Comparison of ENCODE assay signal across 32 mouse cellular contexts in the genomic region with DNA sequence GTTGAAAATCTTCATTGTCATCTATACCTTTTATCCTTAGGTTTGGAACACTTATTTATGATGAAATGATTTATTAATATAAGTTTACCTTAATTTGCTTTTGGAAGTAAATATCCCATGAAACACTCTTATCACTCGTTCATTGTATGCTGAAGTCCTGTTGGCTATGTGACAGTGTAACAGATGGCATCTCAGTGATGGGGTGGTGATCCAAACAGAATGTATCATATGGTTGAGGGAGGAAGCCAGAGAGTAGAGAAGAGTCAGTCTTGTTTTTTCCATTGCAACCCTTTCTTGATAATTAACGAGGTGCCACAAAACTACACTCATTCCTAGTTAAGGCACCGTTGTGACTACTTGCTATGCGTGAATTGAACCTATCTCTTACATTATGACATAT.
DNase-seq lines count a peak whose midpoint lies in the region; ATAC-seq and TF ChIP-seq lines count a peak whose summit lies in the region.
"Had no signal": no experiment of that assay in that cellular context is flagged by ENCODE, and none has a peak within 500 bp of the region (broad histone marks: within the 10 kb centered on the region; RNA-seq: fewer than 3 reads in every experiment).

No protein-coding gene starts in this region.

- H3K4me2 ChIP-seq in midbrain, postnatal 0 days (ENCODE audit: low read depth, low read length, poor library complexity, severe bottlenecking) = no peak overlapping the region
- H3K4me2 ChIP-seq in midbrain, embryonic 13.5 days (replicated peaks) = no peak overlapping the region
- no peak overlapping the region for H3K4me2 ChIP-seq in intestine, embryonic 16.5 days (ENCODE audit: low read depth, low read length)
- H3K4me2 ChIP-seq: embryonic facial prominence, embryonic 12.5 days; intestine, embryonic 15.5 days; limb, embryonic 12.5 days; liver, embryonic 15.5 days; lung, embryonic 14.5 days; neural tube, embryonic 13.5 days had no signal

- H3K9ac ChIP-seq in midbrain, postnatal 0 days (replicated peaks; ENCODE audit: low read length, poor library complexity, severe bottlenecking) = no peak overlapping the region
- H3K9ac ChIP-seq in midbrain, embryonic 13.5 days (replicated peaks) = no peak overlapping the region
- no peak overlapping the region for H3K9ac ChIP-seq in intestine, embryonic 16.5 days (ENCODE audit: low read depth, low read length)
- H3K9ac ChIP-seq: embryonic facial prominence, embryonic 12.5 days; intestine, embryonic 15.5 days; limb, embryonic 12.5 days; liver, embryonic 15.5 days; lung, embryonic 14.5 days; neural tube, embryonic 13.5 days had no signal

- H3K36me3 ChIP-seq in midbrain, postnatal 0 days (ENCODE audit: insufficient read depth, low read length) = no peaks in the 10 kb centered on the region
- no peaks in the 10 kb centered on the region for H3K36me3 ChIP-seq in midbrain, embryonic 13.5 days
- H3K36me3 ChIP-seq in intestine, embryonic 16.5 days (ENCODE audit: control insufficient read depth, insufficient read depth, low read length) = no peaks in the 10 kb centered on the region
- H3K36me3 ChIP-seq: embryonic facial prominence, embryonic 12.5 days; intestine, embryonic 15.5 days; limb, embryonic 12.5 days; liver, embryonic 15.5 days; neural tube, embryonic 13.5 days had no signal

- ATAC-seq in midbrain, postnatal 0 days (ENCODE audit: low FRiP score) = no peak
- no peak for ATAC-seq in midbrain, embryonic 13.5 days
- ATAC-seq in intestine, embryonic 16.5 days = no peak
- ATAC-seq: CD4-positive, CD25-positive, alpha-beta regulatory T cell, adult 4 months; forebrain, embryonic 14.5 days; hindbrain, embryonic 16.5 days; intestine, embryonic 15.5 days; midbrain, embryonic 16.5 days had no signal

- TF ChIP-seq CTCF in midbrain, postnatal 0 days (IDR thresholded peaks at IDR 0.05) = no peak
- TF ChIP-seq CTCF in cerebellum, adult 2 months (IDR thresholded peaks at IDR 0.05; ENCODE audit: borderline replicate concordance, insufficient read depth, low read depth, low read length) = no peak

- TF ChIP-seq POLR2A in cerebellum, adult 2 months (IDR thresholded peaks at IDR 0.05; ENCODE audit: borderline replicate concordance, insufficient read depth, low read length) = no peak

- H3K4me3 ChIP-seq in midbrain, postnatal 0 days (ENCODE audit: low read depth, low read length) = no peak overlapping the region
- H3K4me3 ChIP-seq in midbrain, embryonic 13.5 days (replicated peaks) = no peak overlapping the region
- H3K4me3 ChIP-seq in cerebellum, adult 2 months (replicated peaks; ENCODE audit: insufficient read depth, low read depth, low read length) = no peak overlapping the region
- H3K4me3 ChIP-seq in intestine, embryonic 16.5 days (ENCODE audit: low read length) = no peak overlapping the region
- H3K4me3 ChIP-seq: embryonic facial prominence, embryonic 12.5 days; heart, adult 2 months; intestine, embryonic 15.5 days; limb, embryonic 12.5 days; liver, embryonic 15.5 days; myocyte; neural tube, embryonic 13.5 days had no signal

- no peaks in the 10 kb centered on the region for H3K4me1 ChIP-seq in midbrain, postnatal 0 days (ENCODE audit: insufficient read depth, low read length)
- no peaks in the 10 kb centered on the region for H3K4me1 ChIP-seq in midbrain, embryonic 13.5 days (replicated peaks)
- peaks cover 5% of the 10 kb centered on the region; the same call in 1 of the 2 replicates for H3K4me1 ChIP-seq in cerebellum, adult 2 months (ENCODE audit: control insufficient read depth, insufficient read depth, low read length)
- H3K4me1 ChIP-seq in intestine, embryonic 16.5 days (ENCODE audit: control insufficient read depth, insufficient read depth, low read length) = no peaks in the 10 kb centered on the region
- H3K4me1 ChIP-seq: embryonic facial prominence, embryonic 12.5 days; intestine, embryonic 15.5 days; limb, embryonic 12.5 days; liver, embryonic 15.5 days; neural tube, embryonic 13.5 days had no signal

- no peak overlapping the region for H3K27ac ChIP-seq in midbrain, postnatal 0 days (ENCODE audit: low read depth, low read length)
- no peak overlapping the region for H3K27ac ChIP-seq in midbrain, embryonic 13.5 days
- H3K27ac ChIP-seq in cerebellum, adult 2 months (ENCODE audit: insufficient read depth, low read length) = no peak overlapping the region; the same call in 1 of the 2 replicates
- H3K27ac ChIP-seq in intestine, embryonic 16.5 days (ENCODE audit: low read length) = no peak overlapping the region
- H3K27ac ChIP-seq: embryonic facial prominence, embryonic 12.5 days; heart, adult 2 months; intestine, embryonic 15.5 days; kidney, postnatal 0 days; limb, embryonic 12.5 days; liver, embryonic 15.5 days; neural tube, embryonic 13.5 days; stomach, postnatal 0 days had no signal

- no peaks in the 10 kb centered on the region for H3K27me3 ChIP-seq in midbrain, postnatal 0 days (ENCODE audit: insufficient read depth, low read length)
- H3K27me3 ChIP-seq in midbrain, embryonic 13.5 days = no peaks in the 10 kb centered on the region
- no peaks in the 10 kb centered on the region for H3K27me3 ChIP-seq in cerebellum, adult 2 months (ENCODE audit: control insufficient read depth, insufficient read depth, low read length)
- no peaks in the 10 kb centered on the region for H3K27me3 ChIP-seq in intestine, embryonic 16.5 days (replicated peaks; ENCODE audit: control insufficient read depth, insufficient read depth, low read length)
- H3K27me3 ChIP-seq: embryonic facial prominence, embryonic 12.5 days; intestine, embryonic 15.5 days; limb, embryonic 12.5 days; liver, embryonic 15.5 days; neural tube, embryonic 13.5 days had no signal

- H3K9me3 ChIP-seq in midbrain, postnatal 0 days (ENCODE audit: low read length) = no peaks in the 10 kb centered on the region
- H3K9me3 ChIP-seq in midbrain, embryonic 13.5 days = no peaks in the 10 kb centered on the region
- H3K9me3 ChIP-seq in intestine, embryonic 16.5 days (ENCODE audit: control insufficient read depth, low read length) = no peaks in the 10 kb centered on the region
- H3K9me3 ChIP-seq: embryonic facial prominence, embryonic 12.5 days; intestine, embryonic 15.5 days; limb, embryonic 12.5 days; liver, embryonic 15.5 days; neural tube, embryonic 13.5 days had no signal

- DNase-seq in midbrain, postnatal 0 days (ENCODE audit: low spot score) = peak; percentile 7
- peak; percentile 79 to 93 for DNase-seq in cerebellum, adult 2 months
- peak; percentile 82 to 91 for DNase-seq in cerebellum, postnatal 14 days
- no peak for DNase-seq in testis, postnatal 14 days (ENCODE audit: low spot score)
- no peak for DNase-seq in urinary bladder, adult 2 months (ENCODE audit: low spot score)
- DNase-seq: adrenal gland, postnatal 14 days; embryo, embryonic 11 days; gastrocnemius, postnatal 36 days; heart, adult 2 months; heart, postnatal 14 days; kidney, adult 8-10 months; kidney, postnatal 4 days; layer of hippocampus, adult 9-11 months; lung, embryonic 14.5 days; lung, postnatal 14 days; right cerebral cortex, postnatal 4 days; thymus, adult 2 months; thymus, postnatal 36 days had no signal

- 95% methylated on average over 4 of the region's 4 CpGs for WGBS in midbrain, postnatal 0 days
- whole genome bisulfite sequencing in midbrain, embryonic 13.5 days = 93% methylated on average over 4 of the region's 4 CpGs
- WGBS in cerebellum, adult 2 months = 9% methylated on average over 4 of the region's 4 CpGs
- 86% methylated on average over 4 of the region's 4 CpGs for WGBS in intestine, embryonic 16.5 days

Comparison
In these comparisons a context has a peak if more than half of its experiments do, and no peak if none do; other contexts are left out.
1. DNase-seq: peak in midbrain, postnatal 0 days (single experiment), cerebellum, adult 2 months (2 of 2) and cerebellum, postnatal 14 days (2 of 2); none in testis, postnatal 14 days (single experiment) and urinary bladder, adult 2 months (single experiment).